Mouse (Mus musculus): ENCODE data around the gene H2afj.

GRCm38 (mm10) chr6:136809673-136810072 lies 1.6 kb downstream of the H2afj start:
- TF ChIP-seq TAL1 (conservative IDR thresholded peaks at IDR 0.05; ENCODE audit: low read depth, low read length) (no peak), CTCF (IDR thresholded peaks at IDR 0.05; ENCODE audit: low read depth, low read length) (no peak), GATA1 (IDR thresholded peaks at IDR 0.05; ENCODE audit: borderline replicate concordance, low read length) (no peak), GATA2 (IDR thresholded peaks at IDR 0.05; ENCODE audit: borderline replicate concordance, low read depth, low read length) (no peak)

All from G1E (cell line).